In genomic region chr4:41760911-41761310, GRCm38 (mm10) we compare ENCODE assay signal across 10 mouse cellular contexts. TPM values are rescaled to one million over a fixed set of nuclear protein-coding genes. Genes with fewer than 3 reads are reported as not detected.
A peak's percentile ranks its signal among the peaks of the same experiment; 100 is the strongest.
DNase-seq lines count a peak whose midpoint lies in the region; ATAC-seq and TF ChIP-seq lines count a peak whose summit lies in the region.
"Had no signal": no experiment of that assay in that cellular context is flagged by ENCODE, and none has a peak within 500 bp of the region (broad histone marks: within the 10 kb centered on the region; RNA-seq: fewer than 3 reads in every experiment).

No protein-coding gene starts in this region.

- peak; percentile 16; the same call in 1 of the 2 replicates for ATAC-seq in lung, postnatal 0 days
- no peak for ATAC-seq in limb, embryonic 13.5 days (ENCODE audit: low FRiP score, low read depth)
- no peak; the same call in 1 of the 2 replicates for ATAC-seq in stomach, embryonic 14.5 days (ENCODE audit: insufficient number of reproducible peaks, insufficient read depth, low FRiP score, low read depth)

- H3K27ac ChIP-seq in lung, postnatal 0 days (ENCODE audit: low read length) = peak overlapping the region; percentile 92
- peak overlapping the region; percentile 99 for H3K27ac ChIP-seq in limb, embryonic 13.5 days
- peak overlapping the region; percentile 91 for H3K27ac ChIP-seq in stomach, embryonic 14.5 days (ENCODE audit: low read length)

- TF ChIP-seq EP300 in lung, postnatal 0 days (IDR thresholded peaks at IDR 0.05) = no peak

- H3K9ac ChIP-seq in lung, postnatal 0 days (replicated peaks; ENCODE audit: low read depth) = peak overlapping the region; percentile 32; the same call in 1 of the 2 replicates
- peak overlapping the region; percentile 72 for H3K9ac ChIP-seq in limb, embryonic 13.5 days
- H3K9ac ChIP-seq in stomach, embryonic 14.5 days (replicated peaks; ENCODE audit: low read depth, low read length) = peak overlapping the region; percentile 48

- peak overlapping the region; percentile 41 for H3K4me3 ChIP-seq in lung, postnatal 0 days (ENCODE audit: low read depth, low read length)
- H3K4me3 ChIP-seq in limb, embryonic 13.5 days = peak overlapping the region; percentile 63
- H3K4me3 ChIP-seq in stomach, embryonic 14.5 days (ENCODE audit: low read depth, low read length) = peak overlapping the region; percentile 52

- no peaks in the 10 kb centered on the region for H3K27me3 ChIP-seq in lung, postnatal 0 days (replicated peaks; ENCODE audit: insufficient read depth, low read length)
- no peaks in the 10 kb centered on the region for H3K27me3 ChIP-seq in limb, embryonic 13.5 days
- no peaks in the 10 kb centered on the region for H3K27me3 ChIP-seq in stomach, embryonic 14.5 days (ENCODE audit: control insufficient read depth, insufficient read depth, low read length)

- H3K36me3 ChIP-seq in lung, postnatal 0 days (ENCODE audit: insufficient read depth, low read length) = no peaks in the 10 kb centered on the region
- H3K36me3 ChIP-seq in limb, embryonic 13.5 days = peaks cover 23% of the 10 kb centered on the region
- H3K36me3 ChIP-seq in stomach, embryonic 14.5 days (ENCODE audit: control insufficient read depth, insufficient read depth, low read length) = no peaks in the 10 kb centered on the region; the same call in 1 of the 2 replicates

- DNase-seq in cerebellum, postnatal 10 days = peak; percentile 44 to 51
- no peak for DNase-seq in cerebellum, adult 8-10 months
- DNase-seq in lung, postnatal 0 days (ENCODE audit: low spot score) = no peak
- no peak for DNase-seq in lung, postnatal 25 days (ENCODE audit: low spot score)
- no peak for DNase-seq in layer of hippocampus, postnatal 25 days (ENCODE audit: extremely low spot score in 1 of 2, low spot score in 1 of 2)
- DNase-seq in gastrocnemius, postnatal 10 days = no peak

- 61% methylated on average over 4 of the region's 4 CpGs for WGBS in lung, postnatal 0 days
- WGBS in limb, embryonic 13.5 days = 35% methylated on average over 4 of the region's 4 CpGs
- WGBS in stomach, embryonic 14.5 days = 75% methylated on average over 4 of the region's 4 CpGs

- TF ChIP-seq CTCF in lung, postnatal 0 days (IDR thresholded peaks at IDR 0.05) = no peak

- H3K9me3 ChIP-seq in lung, postnatal 0 days (ENCODE audit: low read length) = no peaks in the 10 kb centered on the region
- H3K9me3 ChIP-seq in limb, embryonic 13.5 days = no peaks in the 10 kb centered on the region
- no peaks in the 10 kb centered on the region for H3K9me3 ChIP-seq in stomach, embryonic 14.5 days (ENCODE audit: control insufficient read depth, low read depth, low read length)

- H3K4me1 ChIP-seq in lung, postnatal 0 days (ENCODE audit: insufficient read depth, low read depth, low read length) = peaks cover 17% of the 10 kb centered on the region; the same call in 1 of the 2 replicates
- peaks cover 49% of the 10 kb centered on the region for H3K4me1 ChIP-seq in limb, embryonic 13.5 days
- peaks cover 34% of the 10 kb centered on the region for H3K4me1 ChIP-seq in stomach, embryonic 14.5 days (ENCODE audit: control insufficient read depth, insufficient read depth, low read length)

- H3K4me2 ChIP-seq in lung, postnatal 0 days (replicated peaks; ENCODE audit: low read depth, low read length) = peak overlapping the region; percentile 57
- peak overlapping the region; percentile 94 for H3K4me2 ChIP-seq in limb, embryonic 13.5 days (replicated peaks)
- H3K4me2 ChIP-seq in stomach, embryonic 14.5 days (replicated peaks; ENCODE audit: low read depth, low read length) = peak overlapping the region; percentile 79

RNA-seq across cellular contexts. Expression of gene Sigmar1, which starts 5.0 kb away (rescaled TPM):
- 43.3 and 43.7 TPM in 2 replicates for polyA plus RNA-seq in lung, postnatal 0 days (2015; fragmentation: Nextera tagmentation; extraction: Ambion mirVana)
- polyA plus RNA-seq in limb, embryonic 13.5 days (2015; fragmentation: Nextera tagmentation; extraction: Ambion mirVana) = 81.8 and 84.6 TPM in 2 replicates
- polyA plus RNA-seq in stomach, embryonic 14.5 days (2014; fragmentation: Nextera tagmentation; extraction: Ambion mirVana) = 81.2 and 90.6 TPM in 2 replicates
- total RNA-seq in layer of hippocampus, postnatal 25 days (2021) = 10 to 100 TPM; 40.0 to 41.6 TPM
- 10 to 100 TPM; 15.4 to 17.9 TPM for total RNA-seq in gastrocnemius, postnatal 10 days (2021)

RNA-seq across cellular contexts. Expression of gene Galt, which starts 5.9 kb away (rescaled TPM):
- polyA plus RNA-seq in lung, postnatal 0 days (2015; fragmentation: Nextera tagmentation; extraction: Ambion mirVana) = 34.3 and 39.7 TPM in 2 replicates
- polyA plus RNA-seq in limb, embryonic 13.5 days (2015; fragmentation: Nextera tagmentation; extraction: Ambion mirVana) = 40.4 and 47.3 TPM in 2 replicates
- 35.4 and 40.0 TPM in 2 replicates for polyA plus RNA-seq in stomach, embryonic 14.5 days (2014; fragmentation: Nextera tagmentation; extraction: Ambion mirVana)
- total RNA-seq in layer of hippocampus, postnatal 25 days (2021) = 10 to 100 TPM; 54.3 to 55.7 TPM
- total RNA-seq in gastrocnemius, postnatal 10 days (2021) = 10 to 100 TPM; 25.2 to 28.1 TPM

RNA-seq across cellular contexts. Expression of gene Ccl27a, which starts 13.1 kb away (rescaled TPM):
- 23.7 and 24.5 TPM in 2 replicates for polyA plus RNA-seq in lung, postnatal 0 days (2015; fragmentation: Nextera tagmentation; extraction: Ambion mirVana)
- polyA plus RNA-seq in limb, embryonic 13.5 days (2015; fragmentation: Nextera tagmentation; extraction: Ambion mirVana) = 53.0 and 64.8 TPM in 2 replicates
- polyA plus RNA-seq in stomach, embryonic 14.5 days (2014; fragmentation: Nextera tagmentation; extraction: Ambion mirVana) = 44.0 and 49.7 TPM in 2 replicates
- 100 to 1,000 TPM; 121 to 134 TPM for total RNA-seq in layer of hippocampus, postnatal 25 days (2021)
- total RNA-seq in gastrocnemius, postnatal 10 days (2021) = 10 to 100 TPM; 25.5 to 33.1 TPM

RNA-seq across cellular contexts. Expression of gene Arid3c, which starts 30.0 kb away (rescaled TPM):
- 0.06 TPM in 1 of 2 replicates, not detected in the other for polyA plus RNA-seq in lung, postnatal 0 days (2015; fragmentation: Nextera tagmentation; extraction: Ambion mirVana)
- polyA plus RNA-seq in limb, embryonic 13.5 days (2015; fragmentation: Nextera tagmentation; extraction: Ambion mirVana) = 0.14 TPM in 1 of 2 replicates, not detected in the other
- polyA plus RNA-seq in stomach, embryonic 14.5 days (2014; fragmentation: Nextera tagmentation; extraction: Ambion mirVana) = not detected in 2 replicates
- not detected for total RNA-seq in layer of hippocampus, postnatal 25 days (2021)
- total RNA-seq in gastrocnemius, postnatal 10 days (2021) = not detected
- total RNA-seq: adrenal gland, postnatal 25 days had no signal
- polyA plus RNA-seq: spleen, adult 2 months had no signal

RNA-seq across cellular contexts. Expression of gene Dctn3, which starts 37.9 kb away (rescaled TPM):
- 143 and 151 TPM in 2 replicates for polyA plus RNA-seq in lung, postnatal 0 days (2015; fragmentation: Nextera tagmentation; extraction: Ambion mirVana)
- 104 and 106 TPM in 2 replicates for polyA plus RNA-seq in limb, embryonic 13.5 days (2015; fragmentation: Nextera tagmentation; extraction: Ambion mirVana)
- 121 and 126 TPM in 2 replicates for polyA plus RNA-seq in stomach, embryonic 14.5 days (2014; fragmentation: Nextera tagmentation; extraction: Ambion mirVana)
- total RNA-seq in layer of hippocampus, postnatal 25 days (2021) = 100 to 1,000 TPM; 149 to 172 TPM
- 10 to 100 TPM; 44.3 to 57.6 TPM for total RNA-seq in gastrocnemius, postnatal 10 days (2021)

Comparison
In these comparisons a context has a peak if more than half of its experiments do, and no peak if none do; other contexts are left out.
1. DNase-seq: peak in cerebellum, postnatal 10 days (2 of 2); none in cerebellum, adult 8-10 months (single experiment), lung, postnatal 0 days (single experiment), lung, postnatal 25 days (single experiment), layer of hippocampus, postnatal 25 days (0 of 2) and gastrocnemius, postnatal 10 days (single experiment).
2. Peak in every context shown above with its lines, with median percentiles within 50 percentile points of each other: H3K27ac ChIP-seq, H3K4me2 ChIP-seq, H3K4me3 ChIP-seq and H3K9ac ChIP-seq.